Mouse (Mus musculus) lung, postnatal 0 days (tissue): ENCODE results near the gene Fbxl13.

Experiments
- CTCF ChIP-seq: IDR thresholded peaks from 2 replicates; pipeline ENCODE4 v1.5.1; 2016; ENCODE audit warnings: antibody characterized with exemption, mild to moderate bottlenecking
- EP300 ChIP-seq: IDR thresholded peaks from 2 replicates; pipeline ENCODE4 v1.6.1; 2016; ENCODE audit warnings: antibody characterized with exemption, mild to moderate bottlenecking, control low read depth

DNA sequence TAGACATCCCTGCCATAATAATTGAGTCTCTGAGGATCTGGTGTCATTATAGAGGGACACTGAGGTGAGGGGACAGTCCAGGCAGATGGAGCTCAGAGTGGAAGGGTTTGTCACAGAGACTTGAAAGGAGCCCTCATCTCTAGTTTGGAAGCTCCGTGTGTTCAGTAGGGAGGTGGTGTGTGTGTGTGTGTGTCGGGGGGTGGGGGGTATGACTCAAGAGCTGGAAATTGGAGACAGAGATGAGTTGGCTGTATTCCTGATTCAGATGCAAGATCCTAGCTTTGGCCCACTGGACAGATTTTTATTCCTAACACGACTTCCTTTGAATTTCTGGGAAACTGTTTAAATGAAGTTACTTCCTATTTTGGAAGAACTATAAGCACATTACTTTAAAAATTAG is 158.1 kb downstream of the Fbxl13 start:
- no peak for TF ChIP-seq CTCF
- no peak for TF ChIP-seq EP300
